Mouse (Mus musculus): ENCODE results near the gene Prss40. TPM values are rescaled to one million over a fixed set of nuclear protein-coding genes. Genes with fewer than 3 reads are reported as not detected.
"Not testable (repeated sequence)": the region's sequence is repeated elsewhere in the genome, so short reads cannot be mapped to it uniquely, and the experiment has no call there.

Prss40 gene
- polyA plus RNA-seq, 1 experiment from 2014 or later: not detected

DNA sequence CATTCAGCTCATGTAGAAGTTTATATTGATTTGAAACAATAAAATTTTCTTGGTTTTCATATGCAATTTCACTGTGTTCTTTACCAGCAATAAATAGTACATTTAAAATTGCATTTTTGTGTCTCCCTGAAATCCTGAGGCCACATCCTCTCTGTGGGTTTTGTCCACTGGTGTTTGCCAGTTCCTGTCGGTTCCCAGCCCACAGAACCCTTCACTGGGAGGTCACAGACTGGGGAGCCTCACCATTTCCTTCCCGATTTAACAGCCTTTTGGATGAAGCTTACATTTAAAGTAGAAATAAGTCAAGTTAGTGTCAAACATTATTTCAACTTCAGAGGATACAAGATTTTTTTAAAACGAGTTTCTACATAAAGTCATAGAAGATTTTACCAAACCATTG lies 26.2 kb downstream of the Prss40 start:
- not testable (repeated sequence) for H3K4me3 ChIP-seq; H3K9me3 ChIP-seq; H3K4me2 ChIP-seq; H3K27ac ChIP-seq (replicated peaks); ATAC-seq (ENCODE audit: extremely low read depth, insufficient number of reproducible peaks, low FRiP score, low TSS enrichment); H3K9ac ChIP-seq; H3K36me3 ChIP-seq
- peaks cover 13% of the 10 kb centered on the region for H3K4me1 ChIP-seq
- peaks cover 37% of the 10 kb centered on the region for H3K27me3 ChIP-seq (replicated peaks)
- 33% methylated on average over 3 of the region's 3 CpGs for WGBS

DNA sequence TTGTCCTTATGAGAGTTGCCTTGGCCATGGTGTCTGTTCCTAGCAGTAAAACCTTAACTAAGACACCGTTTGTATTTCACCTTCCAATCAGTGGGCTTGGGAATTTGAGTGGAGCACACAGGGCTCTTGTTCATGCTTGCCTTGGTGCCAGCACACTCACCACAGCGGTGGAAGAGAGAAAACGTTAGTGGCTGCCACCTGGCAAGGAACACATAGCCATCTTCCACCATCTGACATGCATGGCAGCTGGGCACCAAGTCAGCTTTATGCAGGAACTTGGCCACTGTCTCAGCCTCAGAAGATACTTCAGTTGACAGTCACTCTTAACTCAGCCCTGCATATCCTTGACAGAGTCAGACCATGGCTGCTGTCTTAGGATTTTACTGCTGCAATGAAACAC lies 37.1 kb downstream of the Prss40 start:
- Histone ChIP-seq H3K36me3 (no peaks in the 10 kb centered on the region), H3K9me3 (no peaks in the 10 kb centered on the region), H3K4me3 (no peak overlapping the region), H3K4me1 (peaks cover 21% of the 10 kb centered on the region), H3K27ac (replicated peaks) (no peak overlapping the region), H3K9ac (no peak overlapping the region), H3K27me3 (replicated peaks) (no peaks in the 10 kb centered on the region), H3K4me2 (no peak overlapping the region)
- 80% methylated on average over 3 of the region's 3 CpGs for WGBS
- no peak for ATAC-seq (ENCODE audit: extremely low read depth, insufficient number of reproducible peaks, low FRiP score, low TSS enrichment)

DNA sequence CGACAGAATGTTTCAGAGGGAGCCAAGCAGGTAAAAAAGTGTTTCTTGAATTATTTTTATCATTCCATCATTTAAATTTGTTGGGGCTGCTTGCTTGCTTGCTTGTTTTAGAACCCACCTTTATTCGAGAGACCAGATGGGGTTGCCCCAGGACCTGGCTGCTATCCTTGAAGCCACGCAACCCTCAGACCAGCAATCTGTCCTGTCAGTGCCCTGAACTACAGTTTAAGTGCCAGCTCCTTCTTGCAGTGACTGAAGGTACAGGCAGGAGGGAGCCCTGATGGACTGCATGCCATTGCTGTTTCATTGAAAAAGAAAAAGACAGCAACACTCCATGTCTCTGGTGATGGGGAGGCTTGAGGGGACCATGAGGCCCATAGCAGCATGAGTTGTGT lies 37.9 kb downstream of the Prss40 start:
- Histone ChIP-seq H3K27ac (replicated peaks) (peak overlapping the region; percentile 43), H3K9ac (no peak overlapping the region), H3K4me2 (0 out of 2 replicates have a peak overlapping the region, but pooled peaks have one; percentile 21), H3K9me3 (no peaks in the 10 kb centered on the region), H3K4me3 (no peak overlapping the region), H3K36me3 (no peaks in the 10 kb centered on the region), H3K4me1 (peaks cover 21% of the 10 kb centered on the region), H3K27me3 (replicated peaks) (no peaks in the 10 kb centered on the region)
- ATAC-seq (ENCODE audit: extremely low read depth, insufficient number of reproducible peaks, low FRiP score, low TSS enrichment): no peak
- 24% methylated on average over 3 of the region's 3 CpGs for WGBS

- Histone ChIP-seq H3K27ac (replicated peaks) (peak overlapping the region; percentile 43), H3K27me3 (replicated peaks) (no peaks in the 10 kb centered on the region), H3K4me2 (peak overlapping the region; percentile 21), H3K36me3 (no peaks in the 10 kb centered on the region), H3K4me3 (no peak overlapping the region), H3K4me1 (peaks cover 21% of the 10 kb centered on the region), H3K9ac (no peak overlapping the region), H3K9me3 (no peaks in the 10 kb centered on the region)
- ATAC-seq (ENCODE audit: extremely low read depth, insufficient number of reproducible peaks, low FRiP score, low TSS enrichment): no peak
- 25% methylated on average over 6 of the region's 6 CpGs for WGBS
Measured at GRCm38 (mm10) chr1:34522205-34522849, 38.4 kb downstream of the Prss40 start.

DNA sequence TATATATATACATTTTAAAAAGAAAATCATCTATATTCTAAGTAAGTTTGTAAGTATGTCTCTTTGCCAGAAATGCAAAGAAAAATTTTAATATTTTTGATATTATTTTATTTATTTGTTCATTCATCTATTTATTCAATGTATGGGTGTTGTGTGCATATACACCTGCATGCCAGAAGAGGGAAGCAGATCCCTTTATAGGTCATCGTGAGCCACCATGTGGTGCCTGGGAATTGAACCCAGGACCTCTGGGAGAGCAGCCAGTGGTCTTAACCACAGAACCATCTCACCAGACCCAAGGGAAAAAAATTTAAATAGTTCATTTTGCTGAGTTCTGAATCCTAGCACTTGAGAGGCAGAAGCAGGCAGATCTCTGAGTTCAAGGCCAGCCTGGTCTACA lies 42.5 kb downstream of the Prss40 start:
- Histone ChIP-seq H3K4me2 (no peak overlapping the region), H3K9ac (no peak overlapping the region), H3K27me3 (replicated peaks) (no peaks in the 10 kb centered on the region), H3K4me1 (peaks cover 21% of the 10 kb centered on the region), H3K4me3 (no peak overlapping the region), H3K27ac (replicated peaks) (no peak overlapping the region), H3K9me3 (no peaks in the 10 kb centered on the region), H3K36me3 (no peaks in the 10 kb centered on the region)
- ATAC-seq (ENCODE audit: extremely low read depth, insufficient number of reproducible peaks, low FRiP score, low TSS enrichment): no peak
- 72% methylated on average over 1 of the region's 1 CpGs for WGBS

DNA sequence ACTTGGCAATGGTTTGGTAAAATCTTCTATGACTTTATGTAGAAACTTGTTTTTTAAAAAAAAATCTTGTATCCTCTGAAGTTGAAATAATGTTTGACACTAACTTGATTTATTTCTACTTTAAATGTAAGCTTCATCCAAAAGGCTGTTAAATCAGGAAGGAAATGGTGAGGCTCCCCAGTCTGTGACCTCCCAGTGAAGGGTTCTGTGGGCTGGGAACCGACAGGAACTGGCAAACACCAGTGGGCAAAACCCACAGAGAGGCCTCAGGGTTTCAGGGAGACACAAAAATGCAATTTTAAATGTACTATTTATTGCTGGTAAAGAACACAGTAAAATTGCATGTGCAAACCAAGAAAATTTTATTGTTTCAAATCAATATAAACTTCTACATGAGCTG lies 42.9 kb downstream of the Prss40 start:
- not testable (repeated sequence) for H3K9ac ChIP-seq; H3K36me3 ChIP-seq; H3K27me3 ChIP-seq (replicated peaks); H3K9me3 ChIP-seq; H3K27ac ChIP-seq (replicated peaks); ATAC-seq (ENCODE audit: extremely low read depth, insufficient number of reproducible peaks, low FRiP score, low TSS enrichment); H3K4me2 ChIP-seq; H3K4me3 ChIP-seq
- H3K4me1 ChIP-seq: peaks cover 17% of the 10 kb centered on the region
- WGBS: 37% methylated on average over 1 of the region's 1 CpGs

DNA sequence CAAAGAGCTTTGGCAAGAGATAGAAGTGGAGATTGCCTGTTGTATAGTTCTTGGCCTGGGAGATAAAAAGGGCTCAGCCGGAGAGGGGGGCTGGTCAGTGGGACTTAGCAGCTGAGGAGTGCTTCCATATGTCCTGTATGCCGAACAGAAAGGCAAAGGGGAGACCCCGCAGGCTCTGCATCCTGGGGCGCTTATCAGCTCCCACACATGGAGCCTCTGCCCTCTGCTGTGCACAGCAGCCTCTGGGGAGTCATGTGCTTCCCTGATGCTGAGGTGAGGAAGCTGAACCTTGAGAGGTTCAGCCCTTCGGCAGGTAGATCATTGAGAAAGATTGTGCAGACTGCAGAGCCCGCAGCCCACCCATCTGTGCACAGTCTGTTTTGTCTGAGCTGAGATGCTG lies 43.4 kb downstream of the Prss40 start:
- H3K4me3 ChIP-seq; H3K4me2 ChIP-seq; H3K9me3 ChIP-seq; H3K27me3 ChIP-seq (replicated peaks); ATAC-seq (ENCODE audit: extremely low read depth, insufficient number of reproducible peaks, low FRiP score, low TSS enrichment); H3K9ac ChIP-seq; H3K27ac ChIP-seq (replicated peaks); H3K36me3 ChIP-seq: not testable (repeated sequence)
- H3K4me1 ChIP-seq: peaks cover 12% of the 10 kb centered on the region
- WGBS: 30% methylated on average over 6 of the region's 6 CpGs

GRCm38 (mm10) chr1:34516595-34516994 lies 44.1 kb downstream of the Prss40 start:
- Histone ChIP-seq H3K4me1 (peaks cover 6% of the 10 kb centered on the region), H3K4me2 (0 out of 2 replicates have a peak overlapping the region, but pooled peaks have one; percentile 0), H3K27ac (replicated peaks) (no peak overlapping the region), H3K9ac (no peak overlapping the region), H3K36me3 (no peaks in the 10 kb centered on the region), H3K27me3 (replicated peaks) (no peaks in the 10 kb centered on the region), H3K9me3 (no peaks in the 10 kb centered on the region), H3K4me3 (no peak overlapping the region)
- 19% methylated on average over 5 of the region's 5 CpGs for WGBS
- no peak for ATAC-seq (ENCODE audit: extremely low read depth, insufficient number of reproducible peaks, low FRiP score, low TSS enrichment)

- no peak overlapping the region for H3K4me2 ChIP-seq
- WGBS: 78% methylated on average over 4 of the region's 4 CpGs
- H3K4me3 ChIP-seq: no peak overlapping the region
- H3K36me3 ChIP-seq: no peaks in the 10 kb centered on the region
- peaks cover 13% of the 10 kb centered on the region for H3K4me1 ChIP-seq
- no peak for ATAC-seq (ENCODE audit: extremely low read depth, insufficient number of reproducible peaks, low FRiP score, low TSS enrichment)
- H3K9me3 ChIP-seq: no peaks in the 10 kb centered on the region
- H3K27me3 ChIP-seq (replicated peaks): no peaks in the 10 kb centered on the region
- H3K9ac ChIP-seq: no peak overlapping the region
- no peak overlapping the region for H3K27ac ChIP-seq (replicated peaks)
Measured at GRCm38 (mm10) chr1:34513068-34513467, 47.7 kb downstream of the Prss40 start.

DNA sequence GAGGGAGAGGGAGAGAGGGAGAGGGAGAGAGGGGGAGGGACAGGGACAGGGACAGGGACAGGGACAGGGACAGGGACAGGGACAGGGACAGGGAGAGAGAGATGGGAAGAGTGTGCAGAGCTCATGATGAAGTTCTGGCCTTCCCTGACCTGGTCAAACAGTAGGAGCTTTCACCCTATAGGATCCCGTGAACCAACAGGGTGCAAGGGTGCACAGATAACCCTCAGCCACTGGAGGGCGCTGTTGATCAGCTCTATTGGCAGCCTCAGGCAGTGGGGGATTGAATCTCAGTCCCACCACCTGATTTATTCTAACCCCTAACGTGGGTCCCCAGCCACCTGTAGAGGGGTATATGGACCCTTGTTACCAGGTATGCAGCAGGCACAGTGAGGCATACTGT lies 49.7 kb downstream of the Prss40 start:
- 5% methylated on average over 3 of the region's 3 CpGs for WGBS
- no peaks in the 10 kb centered on the region for H3K9me3 ChIP-seq
- H3K4me2 ChIP-seq: peak overlapping the region; percentile 59; the same call in 1 of the 2 replicates

DNA sequence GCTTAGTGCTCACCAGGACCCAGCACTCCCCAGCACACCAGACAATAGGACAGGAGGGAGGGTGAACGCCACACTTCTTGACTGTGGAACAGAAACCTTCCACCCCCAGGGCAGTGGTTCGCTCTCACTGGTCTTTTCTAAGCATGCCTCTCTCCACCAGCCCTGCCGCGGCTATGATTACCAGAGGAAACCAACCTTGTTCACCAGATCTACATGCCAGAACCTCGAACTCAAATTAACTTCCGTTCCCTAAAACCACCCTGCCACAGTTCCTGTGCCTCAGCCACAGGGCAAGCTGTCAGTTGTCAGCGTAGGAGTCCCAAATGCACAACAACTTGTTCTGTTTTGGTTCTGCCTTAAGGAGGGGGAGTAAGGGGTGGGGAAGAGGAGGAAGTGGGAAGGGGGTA lies 50.2 kb downstream of the Prss40 start:
- Histone ChIP-seq H3K4me3 (peak overlapping the region; percentile 20; the same call in 1 of the 2 replicates), H3K4me2 (peak overlapping the region; percentile 59), H3K27ac (replicated peaks) (no peak overlapping the region), H3K4me1 (peaks cover 13% of the 10 kb centered on the region), H3K9me3 (no peaks in the 10 kb centered on the region), H3K36me3 (no peaks in the 10 kb centered on the region), H3K9ac (peak overlapping the region; percentile 66), H3K27me3 (replicated peaks) (no peaks in the 10 kb centered on the region)
- WGBS: 5% methylated on average over 7 of the region's 7 CpGs
- no peak for ATAC-seq (ENCODE audit: extremely low read depth, insufficient number of reproducible peaks, low FRiP score, low TSS enrichment)

More for the DNA sequence above, 49.7 kb downstream of the Prss40 start:
- no peak overlapping the region for H3K4me3 ChIP-seq
- no peak; the same call in 1 of the 2 replicates for ATAC-seq (ENCODE audit: extremely low read depth, insufficient number of reproducible peaks, low FRiP score, low TSS enrichment)
- H3K36me3 ChIP-seq: no peaks in the 10 kb centered on the region
- no peaks in the 10 kb centered on the region for H3K27me3 ChIP-seq (replicated peaks)
- H3K27ac ChIP-seq (replicated peaks): no peak overlapping the region
- peaks cover 13% of the 10 kb centered on the region for H3K4me1 ChIP-seq
- H3K9ac ChIP-seq: no peak overlapping the region

- Histone ChIP-seq H3K9me3 (no peaks in the 10 kb centered on the region), H3K27ac (replicated peaks) (no peak overlapping the region), H3K4me1 (peaks cover 13% of the 10 kb centered on the region), H3K36me3 (no peaks in the 10 kb centered on the region), H3K4me2 (no peak overlapping the region), H3K4me3 (no peak overlapping the region), H3K9ac (no peak overlapping the region), H3K27me3 (replicated peaks) (no peaks in the 10 kb centered on the region)
- no peak for ATAC-seq (ENCODE audit: extremely low read depth, insufficient number of reproducible peaks, low FRiP score, low TSS enrichment)
- 86% methylated on average over 3 of the region's 3 CpGs for WGBS
Measured at GRCm38 (mm10) chr1:34507986-34508385, 52.8 kb downstream of the Prss40 start.
